Mouse (Mus musculus) pancreas, adult 10 weeks (tissue): ENCODE data around the gene Cnnm4. TPM values are rescaled to one million over a fixed set of nuclear protein-coding genes. Genes with fewer than 3 reads are reported as not detected.

Experiments
- polyA plus RNA-seq: library from polyadenylated mRNA; stranded (reverse); fragments of 350-450 nt; fragmentation: Illumina TruSeq; extraction: RNeasy Lipid Tissue Mini Kit (QIAGEN cat#74804); gene quantifications from one replicate; pipeline ENCODE4 v1.2.3, GENCODE M21; 2015; ENCODE audit warnings: low read depth, low replicate concordance; ENCODE audit not compliant: insufficient read depth

Cnnm4 gene
- 0.68 TPM for polyA plus RNA-seq

GRCm38 (mm10) chr1:36471181-36472105 lies at the start of gene Cnnm4:
Gene Cnnm4 (plus strand): TSS chr1:36471620.

GRCm38 (mm10) chr1:36444471-36445464 lies 26.7 kb upstream of the Cnnm4 start, which contains the start of gene Lman2l:
Gene Lman2l (minus strand): TSS chr1:36445271.

GRCm38 (mm10) chr1:36511289-36512021 lies 40.0 kb downstream of the Cnnm4 start, which contains the start of gene Cnnm3:
Gene Cnnm3 (plus strand): TSS chr1:36511867.

GRCm38 (mm10) chr1:36536783-36537182 lies 65.4 kb downstream of the Cnnm4 start, which contains the start of gene Ankrd23:
Gene Ankrd23 (minus strand): TSS chr1:36536883.

GRCm38 (mm10) chr1:36539186-36539585 lies 67.8 kb downstream of the Cnnm4 start, which contains the start of gene Gm42417:
Gene Gm42417 (minus strand): TSS chr1:36539429.

GRCm38 (mm10) chr1:36546888-36547471 lies 75.6 kb downstream of the Cnnm4 start, which contains the start of gene Ankrd39:
Gene Ankrd39 (minus strand): TSS chr1:36547445.

Other genes starting within 250 kb of the Cnnm4 start
- 12.0 TPM for gene Uggt1, start 226.9 kb upstream of the Cnnm4 start, polyA plus RNA-seq
- 3.4 TPM for gene Neurl3, start 196.9 kb upstream of the Cnnm4 start, polyA plus RNA-seq
- 3.9 TPM for gene Arid5a, start 163.9 kb upstream of the Cnnm4 start, polyA plus RNA-seq
- gene Kansl3, start 102.4 kb upstream of the Cnnm4 start, polyA plus RNA-seq, result 9.1 TPM
- gene Fer1l5, start 99.3 kb upstream of the Cnnm4 start, polyA plus RNA-seq, result not detected
- gene Lman2l, start 26.3 kb upstream of the Cnnm4 start, polyA plus RNA-seq, result 6.6 TPM
- gene Cnnm3, start 40.2 kb downstream of the Cnnm4 start, polyA plus RNA-seq, result 4.8 TPM
- gene Ankrd23, start 65.3 kb downstream of the Cnnm4 start, polyA plus RNA-seq, result 7.4 TPM
- gene Gm42417, start 67.8 kb downstream of the Cnnm4 start, polyA plus RNA-seq, result not detected
- gene Ankrd39, start 75.8 kb downstream of the Cnnm4 start, polyA plus RNA-seq, result 3.1 TPM
- 3.9 TPM for gene Sema4c, start 86.7 kb downstream of the Cnnm4 start, polyA plus RNA-seq
- gene Fam178b, start 211.6 kb downstream of the Cnnm4 start, polyA plus RNA-seq, result not detected
- 96.9 TPM for gene Cox5b, start 219.8 kb downstream of the Cnnm4 start, polyA plus RNA-seq
- gene 4933424G06Rik, start 238.5 kb downstream of the Cnnm4 start, polyA plus RNA-seq, result not detected
- gene Actr1b, start 242.8 kb downstream of the Cnnm4 start, polyA plus RNA-seq, result 15.8 TPM